Mouse (Mus musculus) left cerebral cortex, postnatal 14 days (tissue): Measurements from ENCODE around the gene Cog5. TPM values are rescaled to one million over a fixed set of nuclear protein-coding genes. Genes with fewer than 3 reads are reported as not detected.

Source experiments
- DNase-seq, 2 experiments: peaks; one replicate each; pipeline ENCODE4 v3.0.0; 2021 to 2022; ENCODE audit warnings: low spot score in 2 of 2, mixed read lengths in 1 of 2
- intact Hi-C: fragments of 180-260 bp; cut with DNase I; formaldehyde crosslinking; loops from one replicate; pipeline ENCODE4 v1.15.1; 2025
- total RNA-seq, 2 experiments: library from RNA; stranded (reverse); gene quantifications; 2 replicates each; pipeline ENCODE4 v1.2.3; 2021

Cog5 gene
- total RNA-seq, 2 experiments from 2014 or later = 40.2 to 40.3 TPM

DNA sequence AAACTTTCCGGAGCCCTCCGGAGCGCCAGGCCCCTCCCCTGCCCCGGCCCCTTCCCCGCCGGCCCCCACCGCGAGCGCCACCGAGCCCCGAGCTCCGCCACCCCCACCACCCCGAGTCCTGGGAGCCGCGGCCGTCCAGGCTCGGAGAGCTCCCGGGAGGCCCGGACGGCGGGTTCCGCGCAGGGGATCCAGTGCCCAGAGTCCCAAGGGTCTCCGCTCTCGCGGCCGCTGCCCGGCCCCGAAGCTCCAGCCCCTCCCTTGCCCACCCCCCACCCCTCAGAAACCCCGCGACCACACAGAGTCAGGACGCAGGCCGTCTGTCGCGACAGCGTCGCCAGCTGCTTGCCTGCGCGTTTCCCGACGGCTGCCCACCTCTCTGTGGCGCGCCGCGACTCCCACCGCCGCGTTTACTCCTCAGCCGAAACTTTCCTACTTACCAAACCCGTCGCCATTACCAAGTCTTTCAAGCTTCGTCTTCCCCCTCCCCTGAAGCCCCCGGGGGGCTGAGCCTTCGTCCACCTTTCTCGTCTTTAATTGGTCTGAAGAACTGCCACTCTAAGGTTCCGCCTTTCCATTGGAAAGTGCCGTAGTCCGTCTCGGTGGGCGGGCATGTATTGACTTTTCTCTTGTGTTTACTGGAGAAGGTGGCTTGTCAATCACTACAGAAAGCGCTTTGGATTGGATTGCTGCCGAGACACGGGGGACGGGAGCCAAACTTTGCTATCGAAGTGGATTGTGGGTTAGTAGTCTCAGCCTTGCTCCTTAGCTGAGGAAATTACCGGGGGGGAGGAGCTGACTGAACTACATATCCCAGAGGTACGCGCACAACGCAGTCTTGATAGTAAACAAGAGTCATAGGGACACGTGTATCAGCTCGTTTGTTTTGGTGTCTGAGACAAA is 295.3 kb downstream of the Cog5 start, which contains the start of gene Hbp1:
Hbp1 (minus strand) TSS at position 777 of the 900 bp plus-strand sequence.
- intact Hi-C loops = no loop called here
- peak; percentile 100 for DNase-seq

DNA sequence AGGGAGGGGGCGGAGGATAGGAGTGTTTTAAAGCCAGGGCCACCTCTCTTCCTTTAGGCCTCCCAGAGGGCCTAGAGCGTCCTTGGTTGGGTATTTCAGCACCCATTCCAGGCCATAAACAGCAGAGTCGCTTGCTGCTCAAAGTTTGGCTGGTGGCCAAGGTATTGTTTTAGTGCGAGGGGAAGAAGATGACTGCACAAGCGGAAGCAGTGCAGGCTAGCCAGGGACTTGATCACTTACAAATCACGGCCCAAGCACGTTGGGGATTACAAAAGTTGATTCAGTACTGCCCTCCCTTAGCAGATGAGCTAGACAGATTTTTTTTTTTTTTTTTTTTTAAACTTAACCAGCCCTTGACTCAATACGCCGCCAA is 296.0 kb downstream of the Cog5 start:
- intact Hi-C loops = no loop called here
- DNase-seq = no peak

DNA sequence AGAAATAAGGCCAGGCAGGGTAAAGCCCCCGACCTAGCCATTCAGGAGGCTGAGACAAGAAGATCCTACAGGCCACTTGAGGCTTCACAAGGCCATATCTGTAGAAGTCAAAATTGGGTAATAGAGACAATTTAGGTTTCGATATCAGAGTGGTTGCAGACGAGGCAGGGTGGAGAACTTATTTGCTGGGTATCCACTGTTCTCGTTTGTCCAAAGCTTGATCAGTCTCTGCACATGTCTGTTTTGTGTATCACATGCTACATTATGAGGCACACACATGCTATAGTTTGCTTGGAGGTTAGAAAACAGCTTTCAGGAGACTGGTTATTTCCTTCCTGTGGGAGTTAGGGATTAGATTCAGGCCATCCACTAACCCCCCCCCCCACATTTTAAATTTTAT is 301.2 kb downstream of the Cog5 start:
- no peak for DNase-seq
- intact Hi-C loops = no loop called here

DNA sequence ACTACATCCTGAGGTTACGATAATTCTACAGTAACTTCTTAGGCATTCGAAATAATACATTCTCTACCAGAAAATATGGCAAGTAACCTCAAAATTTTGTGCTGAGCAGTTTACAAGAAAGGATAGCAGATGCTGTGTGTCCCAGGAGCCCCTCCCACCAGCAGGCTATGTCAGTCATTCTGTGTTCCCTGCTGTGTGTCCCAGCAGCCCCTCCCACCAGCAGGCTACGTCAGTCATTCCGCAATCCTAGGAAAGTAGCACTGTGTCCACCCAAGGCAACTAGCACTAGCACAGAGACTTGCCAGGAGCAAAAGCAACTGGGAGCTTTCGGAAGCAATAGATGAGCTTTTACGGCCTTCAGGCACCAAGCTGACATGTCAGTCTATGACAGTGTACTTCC is 309.4 kb downstream of the Cog5 start:
- intact Hi-C loops = no loop called here
- no peak for DNase-seq

DNA sequence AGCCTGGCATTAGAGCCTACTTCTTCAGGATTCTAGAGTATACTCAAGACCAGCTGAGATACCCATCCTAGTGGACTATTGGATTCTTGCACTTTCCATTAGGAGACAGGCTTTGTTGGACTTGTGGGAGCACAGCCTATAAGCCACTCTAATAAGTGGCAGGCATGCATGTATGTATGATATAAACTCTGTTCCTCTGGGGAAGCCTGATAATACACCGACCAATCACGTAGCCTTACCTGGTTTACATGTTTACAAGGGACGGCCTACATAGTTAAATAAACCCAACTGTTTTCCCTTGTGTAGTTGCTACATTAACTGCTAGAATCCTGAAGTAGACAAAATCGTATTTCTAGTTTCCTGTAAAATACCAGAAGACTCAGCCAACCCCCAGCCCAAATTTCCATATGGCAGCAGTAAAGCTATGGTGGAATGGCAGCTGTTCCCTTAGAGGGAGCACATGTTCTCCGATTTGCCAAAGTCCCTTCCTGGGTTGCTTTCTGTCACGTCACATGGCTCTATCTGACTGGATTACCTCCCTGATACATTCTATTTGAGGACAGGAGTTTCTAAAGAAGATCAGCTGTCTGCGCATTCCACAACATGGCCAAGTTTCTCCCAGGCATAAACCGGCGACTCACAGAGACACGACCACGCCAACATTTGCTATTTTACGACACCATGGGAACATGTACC is 311.0 kb downstream of the Cog5 start:
- intact Hi-C loops = loop anchor here (2.0 to 5.0 kb wide), 2 partner anchors 179 to 412 kb away; partner anchors contain the start of gene Ccdc71l
- DNase-seq = peak in 1 of 2 experiments; percentile 55

DNA sequence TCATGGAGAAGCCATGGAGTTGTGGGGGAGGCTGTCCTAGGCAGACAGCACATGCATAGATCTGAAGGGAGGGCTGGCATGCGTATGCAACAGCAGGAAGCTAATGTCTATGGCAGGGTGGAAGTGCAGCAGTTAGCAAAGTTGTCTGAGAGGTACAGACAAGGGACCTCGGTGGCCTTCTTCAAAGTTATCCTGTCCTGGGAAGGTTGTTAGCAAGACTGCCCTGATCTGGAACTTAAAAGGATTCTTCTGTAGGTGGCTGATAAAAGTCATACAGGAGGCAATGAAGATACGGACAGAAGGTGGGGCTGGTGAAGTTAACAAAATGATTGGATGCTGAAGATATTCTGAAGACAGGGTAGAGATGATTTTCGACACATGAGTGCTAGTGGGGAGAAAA is 311.7 kb downstream of the Cog5 start:
- DNase-seq = peak in 1 of 2 experiments; percentile 38
- intact Hi-C loops = loop anchor here (2.0 to 5.0 kb wide), 2 partner anchors 178 to 411 kb away; partner anchors contain the start of gene Ccdc71l

DNA sequence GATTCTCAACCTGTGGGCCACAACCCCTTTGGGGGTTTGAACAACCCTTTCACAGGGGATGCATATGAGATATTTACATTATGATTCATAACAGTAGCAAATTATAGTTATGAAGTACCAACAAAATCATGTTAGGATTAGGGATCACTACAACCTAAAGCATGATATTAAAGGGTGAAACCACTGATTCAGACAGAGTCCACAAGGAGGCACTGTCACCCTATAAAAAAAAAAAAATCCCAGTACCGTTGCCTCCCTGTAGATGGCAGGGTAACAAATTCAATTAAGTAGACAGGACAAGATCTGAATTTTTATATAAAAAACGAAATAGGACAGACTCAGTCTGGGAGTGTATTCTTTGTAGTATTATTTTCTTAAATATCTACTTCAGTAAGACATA is 312.9 kb downstream of the Cog5 start:
- peak; percentile 63 to 65 for DNase-seq
- intact Hi-C loops = loop anchor here (1.0 to 5.0 kb wide), 3 partner anchors 177 to 410 kb away; partner anchors contain the start of gene Ccdc71l

DNA sequence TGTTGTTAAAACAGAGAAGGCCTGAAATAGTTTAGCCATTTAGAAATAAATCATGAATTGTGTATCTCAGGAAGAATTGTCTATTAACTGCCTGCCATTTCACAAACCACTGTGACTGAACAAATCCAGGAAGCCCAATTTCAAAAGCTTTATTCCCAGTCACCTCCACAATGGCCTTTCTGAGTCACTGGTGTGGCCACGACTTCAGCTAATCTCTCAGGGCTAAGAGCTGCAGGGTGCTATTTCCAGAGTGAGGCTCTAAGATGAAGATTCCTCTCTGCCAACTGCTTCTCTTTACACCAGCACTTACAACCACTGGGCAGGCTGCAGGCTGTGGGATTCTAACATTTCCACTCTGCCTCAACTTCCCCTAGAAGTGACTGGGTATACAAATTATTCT is 314.4 kb downstream of the Cog5 start:
- intact Hi-C loops = loop anchor here (5.0 kb wide), 1 partner anchor 408 kb away; the partner anchor contains the start of gene Ccdc71l
- DNase-seq = no peak

DNA sequence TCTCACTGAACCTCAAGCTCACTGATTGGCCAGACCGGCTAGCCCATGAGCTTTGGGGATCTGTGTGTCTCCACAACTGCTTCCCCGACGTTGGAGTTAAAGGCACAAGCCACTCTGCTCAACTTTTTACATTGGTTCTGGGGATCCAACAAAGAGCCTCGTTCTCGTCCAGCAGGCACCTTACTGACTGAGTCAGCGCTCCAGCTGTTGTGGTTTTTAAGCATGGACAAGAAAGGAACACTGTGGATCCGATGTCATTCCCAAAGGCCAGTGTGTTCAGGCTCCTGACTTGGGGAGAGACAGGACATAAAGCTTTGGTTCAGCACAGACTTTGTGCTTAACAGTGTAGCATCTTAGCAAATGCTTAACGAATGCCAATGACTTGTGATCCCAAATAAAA is 316.9 kb downstream of the Cog5 start:
- no peak for DNase-seq
- intact Hi-C loops = loop anchor here (5.0 kb wide), 1 partner anchor 91 kb away; the partner anchor contains the start of gene Prkar2b

DNA sequence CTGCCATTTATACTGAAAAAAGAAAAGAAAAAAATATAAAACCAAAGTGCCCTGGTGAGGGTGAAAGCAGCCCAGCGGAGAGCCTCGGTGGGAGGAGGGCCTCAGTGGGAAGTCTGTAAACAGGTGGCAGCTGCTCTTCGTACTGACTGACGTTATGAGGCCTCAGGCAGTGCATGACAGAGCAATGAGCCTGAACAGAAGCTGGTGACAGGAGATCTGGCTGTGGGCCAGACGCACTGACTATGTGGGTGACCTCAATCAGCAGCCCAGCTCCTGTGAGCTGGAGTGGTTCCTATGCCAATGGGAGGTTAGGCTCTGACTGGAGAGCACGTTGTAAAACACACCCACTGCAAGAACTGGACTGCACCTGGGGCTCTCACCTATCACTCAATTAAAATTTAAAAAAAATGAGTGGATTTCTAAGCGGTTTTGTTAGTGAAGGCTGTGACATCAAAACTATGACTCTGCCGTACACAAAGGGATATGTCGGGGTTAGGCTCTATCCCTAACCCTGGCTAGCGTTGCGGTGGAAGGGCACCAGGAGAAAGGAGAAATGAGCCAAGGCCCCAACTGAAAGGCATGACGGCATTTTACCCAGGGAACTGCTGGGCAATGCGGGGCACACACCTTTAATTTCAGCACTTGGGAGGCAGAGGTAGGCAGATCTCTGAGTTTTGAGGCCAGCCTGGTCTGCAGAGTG is 319.0 kb downstream of the Cog5 start:
- peak; percentile 33 to 51 for DNase-seq

DNA sequence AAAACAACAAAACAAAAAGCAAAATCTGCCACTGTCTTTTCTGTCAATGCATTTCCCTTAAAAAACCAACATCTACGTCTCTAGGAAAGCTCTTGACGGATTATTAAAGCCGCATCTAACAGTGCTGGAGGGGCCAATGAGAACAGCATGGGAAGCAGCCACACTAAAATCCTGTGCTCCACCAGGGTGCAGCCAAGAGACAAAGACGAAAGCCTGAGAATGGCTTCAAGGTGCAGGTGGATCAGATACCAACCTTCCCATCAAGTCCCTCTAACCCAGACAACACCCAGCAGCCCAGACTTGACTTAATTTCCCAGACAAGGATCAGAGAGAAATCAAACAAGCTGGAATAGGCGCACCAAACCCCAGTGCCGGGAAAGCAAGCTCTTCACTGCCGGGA is 321.9 kb downstream of the Cog5 start:
- peak in 1 of 2 experiments; percentile 43 for DNase-seq
- intact Hi-C loops = no loop called here

More for the DNA sequence above, 319.0 kb downstream of the Cog5 start:
- intact Hi-C loops = loop anchor here (5.0 kb wide), 1 partner anchor 89 kb away; the partner anchor contains the start of gene Prkar2b

DNA sequence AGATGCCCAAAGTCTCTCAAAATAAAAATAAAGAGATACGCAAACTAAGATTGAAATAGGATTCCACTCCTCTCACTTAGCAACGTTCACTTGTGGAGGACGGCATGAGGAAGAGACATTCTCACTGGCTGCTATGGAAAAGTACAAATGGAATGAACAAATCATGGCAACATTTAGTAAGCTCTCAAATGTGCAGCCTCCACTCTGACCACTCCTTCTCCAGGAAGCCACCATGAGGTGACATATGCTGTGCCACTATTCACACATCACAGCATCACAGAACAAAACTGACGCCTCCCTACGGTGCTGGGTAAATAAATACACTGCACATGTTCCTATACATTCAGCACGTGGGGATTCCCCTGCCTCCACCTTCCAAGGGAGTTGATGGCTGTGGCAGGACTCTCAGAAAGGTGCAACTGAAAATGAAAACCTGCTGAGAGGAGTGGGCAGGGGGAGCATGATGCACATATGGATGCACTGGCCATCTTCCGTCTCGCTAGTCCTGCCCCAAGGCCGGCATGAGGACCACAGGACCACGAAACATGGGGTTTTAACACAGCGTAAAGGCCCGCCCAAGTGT is 323.0 kb downstream of the Cog5 start:
- intact Hi-C loops = no loop called here
- peak in 1 of 2 experiments; percentile 42 for DNase-seq

DNA sequence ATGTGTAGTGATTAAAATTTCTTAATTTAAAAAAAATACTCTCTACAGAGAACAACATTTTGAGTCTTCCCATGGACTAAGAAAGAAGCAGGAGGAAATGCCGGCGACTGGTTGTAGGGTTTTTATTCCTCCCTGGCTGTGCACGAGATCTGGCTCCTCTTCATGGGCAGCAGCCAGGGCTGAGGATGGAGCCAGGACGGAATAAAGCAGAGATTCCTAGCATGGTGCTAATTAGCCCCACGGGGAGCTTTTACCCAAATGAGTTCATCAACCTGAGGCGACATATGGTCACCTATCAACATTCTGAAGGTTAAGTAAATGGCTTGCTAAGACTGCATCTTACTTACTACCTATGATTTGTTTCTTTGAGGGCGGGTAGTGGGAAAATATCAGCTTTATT is 328.6 kb downstream of the Cog5 start:
- DNase-seq = no peak
- intact Hi-C loops = no loop called here

DNA sequence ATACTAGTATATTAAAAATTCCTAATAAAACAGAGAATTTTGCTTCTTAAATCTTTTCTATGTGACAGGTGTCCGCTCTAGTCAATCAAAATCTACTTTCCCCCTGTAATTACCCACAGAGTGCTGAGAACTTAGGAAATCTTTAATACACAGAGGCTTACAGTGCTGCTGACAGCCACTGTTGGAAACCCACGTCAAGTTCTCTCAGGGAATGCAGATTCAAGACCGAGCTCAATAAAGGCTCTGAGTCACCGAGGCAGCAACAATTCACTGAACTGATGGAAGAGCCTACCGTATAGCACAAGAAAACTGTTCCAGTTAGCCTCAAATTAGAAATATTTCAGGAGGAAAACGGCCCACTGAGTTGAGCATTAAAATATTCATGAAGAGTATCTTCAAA is 329.1 kb downstream of the Cog5 start:
- intact Hi-C loops = no loop called here
- peak in 1 of 2 experiments; percentile 49 for DNase-seq

DNA sequence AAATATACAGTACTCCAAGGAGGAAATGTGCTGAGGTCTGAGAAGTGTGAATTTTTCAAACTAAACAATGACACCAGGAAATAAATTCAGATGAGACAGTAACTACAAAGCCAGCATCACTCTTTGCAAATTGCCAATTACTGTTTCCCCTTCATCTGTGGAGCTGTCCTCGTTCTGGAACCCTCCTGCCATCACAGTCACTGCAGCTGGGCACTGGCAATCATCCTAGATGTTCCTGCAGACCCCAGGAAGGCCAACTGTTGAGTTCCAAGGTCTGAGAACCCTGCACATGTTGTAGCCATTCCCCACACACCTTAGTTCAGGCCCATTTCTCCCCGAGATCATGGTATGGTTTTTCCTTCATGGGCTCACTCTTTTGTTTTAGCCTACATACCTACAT is 329.5 kb downstream of the Cog5 start:
- intact Hi-C loops = no loop called here
- no peak for DNase-seq

DNA sequence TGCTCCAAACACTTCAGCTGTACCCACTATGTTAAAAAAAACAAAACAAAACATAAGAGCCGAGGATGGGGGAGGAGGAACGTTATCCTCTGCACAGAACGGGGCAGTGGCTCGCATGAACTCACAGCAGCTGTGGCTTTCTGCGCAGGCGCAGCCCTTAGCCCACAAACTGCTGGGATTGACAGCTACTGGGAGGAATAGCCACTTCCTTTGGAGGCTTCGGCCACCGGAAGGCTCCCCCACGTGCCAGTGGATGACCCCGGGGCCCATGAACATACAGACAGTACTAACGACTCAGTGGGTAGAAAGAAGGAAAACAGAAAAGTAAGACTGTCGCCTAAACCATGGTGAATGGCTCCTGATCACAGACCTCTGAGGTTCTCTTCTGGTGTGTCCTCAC is 330.0 kb downstream of the Cog5 start:
- intact Hi-C loops = no loop called here
- no peak for DNase-seq

DNA sequence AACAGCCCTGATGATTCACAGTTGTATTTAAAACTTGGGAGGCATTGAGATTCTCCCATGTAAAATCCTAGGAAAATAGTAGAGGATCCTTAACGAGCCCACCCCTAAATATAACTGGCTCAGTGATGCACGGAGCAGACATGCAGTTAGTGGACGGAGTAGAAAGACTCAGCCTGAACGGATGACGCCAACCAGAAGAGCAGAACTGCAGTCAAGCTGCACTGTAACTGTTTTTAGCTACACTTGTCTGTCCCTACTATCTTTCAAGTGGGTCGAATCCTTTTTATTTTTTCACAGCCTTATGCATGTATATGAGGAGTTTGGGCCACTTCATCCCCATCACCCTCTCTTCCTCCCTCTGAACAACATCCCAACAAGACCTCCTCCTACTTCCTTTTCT is 331.1 kb downstream of the Cog5 start:
- no peak for DNase-seq
- intact Hi-C loops = no loop called here

DNA sequence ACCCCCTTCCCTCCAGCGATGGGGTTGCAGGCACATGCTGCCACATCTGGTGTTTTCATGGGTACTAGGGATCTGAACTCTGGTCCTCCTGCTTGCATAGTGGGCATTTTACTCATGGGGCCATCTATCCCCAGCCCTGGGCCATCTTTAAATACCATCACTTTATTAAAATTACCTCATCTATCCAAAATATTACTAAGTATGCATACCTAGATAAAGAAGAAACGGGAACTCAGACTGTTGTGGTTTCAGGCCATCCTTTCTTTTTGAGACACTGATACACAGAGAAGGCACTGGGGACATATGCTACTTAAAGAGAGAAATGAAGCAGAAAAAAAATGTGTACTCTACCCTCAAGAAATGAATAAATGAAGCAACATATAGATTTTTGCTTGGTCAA is 331.8 kb downstream of the Cog5 start:
- DNase-seq = no peak
- intact Hi-C loops = no loop called here
